Mouse (Mus musculus): ENCODE measurements around the gene Atg4c. TPM values are rescaled to one million over a fixed set of nuclear protein-coding genes. Genes with fewer than 3 reads are reported as not detected.

Gene Atg4c
- 10 to 100 TPM; 37.6 to 39.1 TPM for total RNA-seq (2021)
- long read RNA-seq, experiment 1, transcript Atg4c-203 (11 exons, 2,792 nt): minor isoform, 13 of 72 reads
- long read RNA-seq, experiment 1, transcript Atg4c-201 (11 exons, 3,178 nt): major isoform, 34 of 72 reads
- long read RNA-seq, experiment 1, partial matches to known transcripts: 4 of 72 reads
- long read RNA-seq, experiment 1, other reads (novel, unspliced or antisense): 21 of 72 reads
- long read RNA-seq, experiment 2, transcript Atg4c-201 (11 exons, 3,178 nt): major isoform, 35 of 48 reads
- long read RNA-seq, experiment 2, transcript Atg4c-203 (11 exons, 2,792 nt): minor isoform, 6 of 48 reads
- long read RNA-seq, experiment 2, partial matches to known transcripts: 1 of 48 reads
- long read RNA-seq, experiment 2, other reads (novel, unspliced or antisense): 6 of 48 reads

GRCm38 (mm10) chr4:99193810-99194582, at the start of gene Atg4c:
Gene Atg4c, plus strand, starts transcription at chr4:99193934.
- intact Hi-C loops (cut with DNase I): no loop called here
- peak; percentile 78 to 83 for DNase-seq (ENCODE audit: low spot score in 2 of 2)

- intact Hi-C loops (cut with DNase I): no loop called here
- no peak for DNase-seq (ENCODE audit: low spot score in 2 of 2)
Observed at GRCm38 (mm10) chr4:99151434-99151833, 42.3 kb upstream of the Atg4c start.

GRCm38 (mm10) chr4:99151885-99152558, 41.7 kb upstream of the Atg4c start:
- intact Hi-C loops (cut with DNase I): no loop called here
- DNase-seq (ENCODE audit: low spot score in 2 of 2): no peak

GRCm38 (mm10) chr4:99156641-99157307, 37.0 kb upstream of the Atg4c start:
- intact Hi-C loops (cut with DNase I): no loop called here
- DNase-seq (ENCODE audit: low spot score in 2 of 2): no peak

GRCm38 (mm10) chr4:99158495-99158894, 35.2 kb upstream of the Atg4c start:
- intact Hi-C loops (cut with DNase I): no loop called here
- DNase-seq (ENCODE audit: low spot score in 2 of 2): no peak

- no peak for DNase-seq (ENCODE audit: low spot score in 2 of 2)
- intact Hi-C loops (cut with DNase I): no loop called here
Observed at GRCm38 (mm10) chr4:99160414-99160813, 33.3 kb upstream of the Atg4c start.

GRCm38 (mm10) chr4:99160899-99161298, 32.8 kb upstream of the Atg4c start:
- intact Hi-C loops (cut with DNase I): no loop called here

GRCm38 (mm10) chr4:99161457-99161971, 32.2 kb upstream of the Atg4c start:
- peak in 1 of 2 experiments; percentile 8 for DNase-seq (ENCODE audit: low spot score in 2 of 2)
- intact Hi-C loops (cut with DNase I): no loop called here

More at GRCm38 (mm10) chr4:99160899-99161298, 32.8 kb upstream of the Atg4c start:
- no peak for DNase-seq (ENCODE audit: low spot score in 2 of 2)

GRCm38 (mm10) chr4:99163001-99163400, 30.7 kb upstream of the Atg4c start:
- intact Hi-C loops (cut with DNase I): no loop called here
- DNase-seq (ENCODE audit: low spot score in 2 of 2): no peak

GRCm38 (mm10) chr4:99163547-99163946, 30.2 kb upstream of the Atg4c start:
- intact Hi-C loops (cut with DNase I): no loop called here
- no peak for DNase-seq (ENCODE audit: low spot score in 2 of 2)

- DNase-seq (ENCODE audit: low spot score in 2 of 2): no peak
- intact Hi-C loops (cut with DNase I): no loop called here
Observed at GRCm38 (mm10) chr4:99168869-99169268, 24.9 kb upstream of the Atg4c start.

GRCm38 (mm10) chr4:99174265-99174664, 19.5 kb upstream of the Atg4c start:
- intact Hi-C loops (cut with DNase I): no loop called here
- no peak for DNase-seq (ENCODE audit: low spot score in 2 of 2)

- no peak for DNase-seq (ENCODE audit: low spot score in 2 of 2)
Observed at GRCm38 (mm10) chr4:99176841-99177240, 16.9 kb upstream of the Atg4c start.

GRCm38 (mm10) chr4:99177255-99177654, 16.5 kb upstream of the Atg4c start:
- no peak for DNase-seq (ENCODE audit: low spot score in 2 of 2)
- intact Hi-C loops (cut with DNase I): no loop called here

More at GRCm38 (mm10) chr4:99176841-99177240, 16.9 kb upstream of the Atg4c start:
- intact Hi-C loops (cut with DNase I): no loop called here

GRCm38 (mm10) chr4:99178851-99179250, 14.9 kb upstream of the Atg4c start:
- no peak for DNase-seq (ENCODE audit: low spot score in 2 of 2)
- intact Hi-C loops (cut with DNase I): no loop called here

- intact Hi-C loops (cut with DNase I): loop anchor here (10.0 kb wide), 2 partner anchors 255 to 445 kb away; partner anchors contain the start of gene Usp1
- DNase-seq (ENCODE audit: low spot score in 2 of 2): no peak
Observed at GRCm38 (mm10) chr4:99179446-99180120, 14.2 kb upstream of the Atg4c start.

GRCm38 (mm10) chr4:99180921-99181320, 12.8 kb upstream of the Atg4c start:
- no peak for DNase-seq (ENCODE audit: low spot score in 2 of 2)
- intact Hi-C loops (cut with DNase I): loop anchor here (10.0 kb wide), 2 partner anchors 256 to 446 kb away; partner anchors contain the start of gene Usp1

- intact Hi-C loops (cut with DNase I): loop anchor here (10.0 kb wide), 2 partner anchors 257 to 447 kb away; partner anchors contain the start of gene Usp1
- peak; percentile 22 to 31 for DNase-seq (ENCODE audit: low spot score in 2 of 2)
Observed at GRCm38 (mm10) chr4:99181739-99182419, 11.9 kb upstream of the Atg4c start.

All from left cerebral cortex, postnatal 14 days (tissue).